Mouse (Mus musculus): ENCODE measurements at regions not wholly inside any gene's neighbourhood (a gene's known extent, or its start where the extent isn't known, plus 50 kb on each side); places are given as distances from the start of the nearest gene placed in this dataset.

GRCm38 (mm10) chr14:46234040-46234439 is 145.2 kb upstream of the Gm15217 start:
- TF ChIP-seq CTCF (IDR thresholded peaks at IDR 0.05; ENCODE audit: insufficient read depth, low read length) = no peak
- TF ChIP-seq POLR2A (IDR thresholded peaks at IDR 0.05; ENCODE audit: borderline replicate concordance, extremely low read depth, low read depth, low read length) = no peak
